Mouse (Mus musculus) myocyte (in vitro differentiated cells): ENCODE results near the gene Slc26a9. TPM values are rescaled to one million over a fixed set of nuclear protein-coding genes. Genes with fewer than 3 reads are reported as not detected.
A peak's percentile ranks its signal among the peaks of the same experiment; 100 is the strongest.

Source experiments
- H3K27me3 ChIP-seq: one replicate; pipeline ENCODE4 v1.6.1; 2011; ENCODE audit not compliant: control insufficient read depth, insufficient read depth, insufficient read length
- H3K36me3 ChIP-seq: one replicate; pipeline ENCODE4 v1.6.1; 2011; ENCODE audit not compliant: control insufficient read depth, insufficient read depth
- H3K4me2 ChIP-seq: one replicate; pipeline ENCODE4 v1.6.1; 2011; ENCODE audit warnings: low read depth, control low read depth
- H3K4me3 ChIP-seq: one replicate; pipeline ENCODE4 v1.5.1; 2011; ENCODE audit warnings: mild to moderate bottlenecking, control low read depth, moderate library complexity
- H3K79me2 ChIP-seq: one replicate; pipeline ENCODE4 v1.6.1; 2011; ENCODE audit not compliant: control insufficient read depth, insufficient read depth
- H3ac ChIP-seq: one replicate; pipeline ENCODE4 v1.6.1; 2011; ENCODE audit not compliant: control insufficient read depth, insufficient read length
- CEBPB ChIP-seq: IDR thresholded peaks from 2 replicates; pipeline ENCODE4 v1.6.1; 2011; ENCODE audit warnings: mild to moderate bottlenecking, moderate library complexity; ENCODE audit not compliant: poor library complexity, insufficient read depth, severe bottlenecking
- E2F4 ChIP-seq: IDR thresholded peaks from one replicate; pipeline ENCODE4 v1.6.1; 2011; ENCODE audit warnings: mild to moderate bottlenecking, control low read depth, moderate library complexity; ENCODE audit not compliant: insufficient read depth
- MAX ChIP-seq: IDR thresholded peaks from one replicate; pipeline ENCODE4 v1.6.1; 2011; ENCODE audit warnings: low read depth, mild to moderate bottlenecking, control low read depth
- MYOD1 ChIP-seq, 3 experiments: IDR thresholded peaks; one replicate each; pipeline ENCODE4 v1.6.1; 2011; ENCODE audit warnings: control low read depth in 2 of 3, low read depth in 2 of 3, mild to moderate bottlenecking in 2 of 3, moderate library complexity in 1 of 3; ENCODE audit not compliant: insufficient read length in 2 of 3, control insufficient read depth in 1 of 3
- MYOG ChIP-seq, 3 experiments: IDR thresholded peaks; one replicate each; pipeline ENCODE4 v1.6.1; 2011; ENCODE audit warnings: control low read depth in 2 of 3, low read depth in 2 of 3, mild to moderate bottlenecking in 2 of 3; ENCODE audit not compliant: insufficient read length in 2 of 3, control insufficient read depth in 1 of 3, insufficient read depth in 1 of 3
- POLR2A ChIP-seq: IDR thresholded peaks from one replicate; pipeline ENCODE4 v1.6.1; 2011; ENCODE audit warnings: low read depth, mild to moderate bottlenecking, control low read depth, moderate library complexity; ENCODE audit not compliant: insufficient read length
- POLR2AphosphoS2 ChIP-seq: IDR thresholded peaks from one replicate; pipeline ENCODE4 v1.6.1; 2011; ENCODE audit warnings: low read depth, control low read depth; ENCODE audit not compliant: insufficient read length
- REST ChIP-seq: IDR thresholded peaks from one replicate; pipeline ENCODE4 v1.6.1; 2011; ENCODE audit warnings: mild to moderate bottlenecking, control low read depth, moderate library complexity; ENCODE audit not compliant: insufficient read depth, insufficient read length
- SRF ChIP-seq: IDR thresholded peaks from one replicate; pipeline ENCODE4 v1.6.1; 2011; ENCODE audit warnings: low read depth; ENCODE audit not compliant: control insufficient read depth, insufficient read length
- TCF12 ChIP-seq: IDR thresholded peaks from one replicate; pipeline ENCODE4 v1.6.1; 2011; ENCODE audit warnings: mild to moderate bottlenecking, control low read depth; ENCODE audit not compliant: poor library complexity, insufficient read depth, severe bottlenecking
- TCF3 ChIP-seq: IDR thresholded peaks from one replicate; pipeline ENCODE4 v1.6.1; 2011; ENCODE audit warnings: low read depth, control low read depth; ENCODE audit not compliant: insufficient read length
- USF1 ChIP-seq: IDR thresholded peaks from one replicate; pipeline ENCODE4 v1.6.1; 2011; ENCODE audit warnings: low read depth, mild to moderate bottlenecking, control low read depth, moderate library complexity
- polyA plus RNA-seq: library from polyadenylated mRNA; unstranded; fragments of >200 nt; fragmentation: generic; extraction: Trizol; gene quantifications from one replicate; pipeline ENCODE4 v1.2.1, GENCODE M21; 2012; ENCODE audit warnings: missing spikeins

The Slc26a9 gene
- polyA plus RNA-seq, 1 experiment = not detected

- H3K4me3 ChIP-seq = no peak overlapping the region
These were observed 25.5 kb downstream of the Slc26a9 start for GRCm38 (mm10) chr1:131769296-131769695.

GRCm38 (mm10) chr1:131770656-131771055 lies 26.8 kb downstream of the Slc26a9 start:
- TF ChIP-seq SRF (no peak), TCF12 (no peak), POLR2A (no peak), USF1 (no peak), MAX (no peak), TCF3 (no peak), MYOD1 (IDR thresholded peaks at IDR 0.05; ENCODE audit: control insufficient read depth in 1 of 3, insufficient read length in 2 of 3, low read depth in 2 of 3) (peak; percentile 36 to 70 (median 60)), MYOG (IDR thresholded peaks at IDR 0.05; ENCODE audit: control insufficient read depth in 1 of 3, insufficient read depth in 1 of 3, insufficient read length in 2 of 3, low read depth in 2 of 3) (peak in 2 of 3 experiments; percentile 62 to 89), E2F4 (no peak), POLR2AphosphoS2 (no peak), CEBPB (no peak), REST (no peak)
- Histone ChIP-seq H3K36me3 (no peaks in the 10 kb centered on the region), H3K4me2 (peak overlapping the region; percentile 34), H3K27me3 (peaks cover 6% of the 10 kb centered on the region), H3K4me3 (no peak overlapping the region), H3ac (no peak overlapping the region), H3K79me2 (no peaks in the 10 kb centered on the region)

More at GRCm38 (mm10) chr1:131769296-131769695, 25.5 kb downstream of the Slc26a9 start:
- Histone ChIP-seq H3K36me3 (no peaks in the 10 kb centered on the region), H3K4me2 (no peak overlapping the region), H3K27me3 (peaks cover 6% of the 10 kb centered on the region), H3K79me2 (no peaks in the 10 kb centered on the region), H3ac (no peak overlapping the region)
- TF ChIP-seq MYOD1 (IDR thresholded peaks at IDR 0.05; ENCODE audit: control insufficient read depth in 1 of 3, insufficient read length in 2 of 3, low read depth in 2 of 3) = peak in 1 of 3 experiments; percentile 25
- no peak for TF ChIP-seq TCF3

GRCm38 (mm10) chr1:131771440-131771839 lies 27.6 kb downstream of the Slc26a9 start:
- Histone ChIP-seq H3K4me3 (no peak overlapping the region), H3K27me3 (peaks cover 6% of the 10 kb centered on the region), H3K36me3 (no peaks in the 10 kb centered on the region), H3K79me2 (no peaks in the 10 kb centered on the region), H3K4me2 (no peak overlapping the region), H3ac (no peak overlapping the region)
- TF ChIP-seq MYOD1 (IDR thresholded peaks at IDR 0.05; ENCODE audit: control insufficient read depth in 1 of 3, insufficient read length in 2 of 3, low read depth in 2 of 3) (no peak), POLR2A (no peak)

- H3K4me3 ChIP-seq = no peak overlapping the region
- TF ChIP-seq MYOD1 (IDR thresholded peaks at IDR 0.05; ENCODE audit: control insufficient read depth in 1 of 3, insufficient read length in 2 of 3, low read depth in 2 of 3) (peak in 2 of 3 experiments; percentile 2 to 17), CEBPB (no peak), MYOG (IDR thresholded peaks at IDR 0.05; ENCODE audit: control insufficient read depth in 1 of 3, insufficient read depth in 1 of 3, insufficient read length in 2 of 3, low read depth in 2 of 3) (peak in 2 of 3 experiments; percentile 28 to 44), TCF12 (no peak), E2F4 (no peak), POLR2A (no peak), SRF (no peak), MAX (no peak), USF1 (no peak), TCF3 (no peak), REST (no peak), POLR2AphosphoS2 (no peak)
- H3K36me3 ChIP-seq = no peaks in the 10 kb centered on the region
- no peak overlapping the region for H3K4me2 ChIP-seq
- no peak overlapping the region for H3ac ChIP-seq
- H3K79me2 ChIP-seq = no peaks in the 10 kb centered on the region
- H3K27me3 ChIP-seq = peaks cover 32% of the 10 kb centered on the region
These were observed 50.8 kb downstream of the Slc26a9 start for GRCm38 (mm10) chr1:131794591-131794990.

GRCm38 (mm10) chr1:131795171-131795570 lies 51.3 kb downstream of the Slc26a9 start:
- Histone ChIP-seq H3K4me2 (no peak overlapping the region), H3K27me3 (peaks cover 37% of the 10 kb centered on the region), H3K79me2 (no peaks in the 10 kb centered on the region), H3K4me3 (no peak overlapping the region), H3K36me3 (no peaks in the 10 kb centered on the region), H3ac (no peak overlapping the region)
- TF ChIP-seq POLR2A (no peak), POLR2AphosphoS2 (no peak), MYOD1 (IDR thresholded peaks at IDR 0.05; ENCODE audit: control insufficient read depth in 1 of 3, insufficient read length in 2 of 3, low read depth in 2 of 3) (no peak), TCF12 (no peak), MAX (no peak), TCF3 (no peak), REST (no peak), SRF (no peak), E2F4 (no peak), USF1 (no peak), MYOG (IDR thresholded peaks at IDR 0.05; ENCODE audit: control insufficient read depth in 1 of 3, insufficient read depth in 1 of 3, insufficient read length in 2 of 3, low read depth in 2 of 3) (no peak), CEBPB (no peak)
